Mouse (Mus musculus) layer of hippocampus, adult 18-20 months (tissue): ENCODE measurements at regions not wholly inside any gene's neighbourhood (a gene's known extent, or its start where the extent isn't known, plus 50 kb on each side); places are given as distances from the start of the nearest gene placed in this dataset.

ENCODE experiments used
- DNase-seq, 2 experiments: peaks; one replicate each; pipeline ENCODE4 v3.0.0; 2022; ENCODE audit warnings: low spot score in 2 of 2

GRCm38 (mm10) chrX:140164859-140165258 is 102.2 kb downstream of the Pih1h3b start:
- no peak for DNase-seq

DNA sequence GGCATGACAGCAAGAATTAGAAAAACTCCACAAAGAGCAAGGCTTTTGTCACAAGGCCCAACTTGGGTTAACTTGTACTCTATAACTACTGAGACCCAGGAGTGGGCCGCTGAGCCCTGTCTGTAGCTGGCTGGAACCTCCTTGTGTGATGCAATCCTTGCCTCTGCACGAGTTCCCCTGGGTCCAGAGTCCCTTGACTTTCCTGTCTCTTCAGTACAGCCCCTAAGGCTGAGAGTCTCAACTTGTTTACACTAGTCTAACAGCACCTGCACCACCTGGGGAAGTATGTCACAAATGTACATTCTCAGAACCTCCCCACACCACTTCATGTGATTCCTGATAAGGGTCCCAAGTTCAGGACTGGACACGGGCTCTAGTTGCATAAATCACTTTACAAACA is 103.3 kb downstream of the Pih1h3b start:
- no peak for DNase-seq

GRCm38 (mm10) chrX:140179850-140180249 is 117.2 kb downstream of the Pih1h3b start:
- peak; percentile 22 to 31 for DNase-seq

DNA sequence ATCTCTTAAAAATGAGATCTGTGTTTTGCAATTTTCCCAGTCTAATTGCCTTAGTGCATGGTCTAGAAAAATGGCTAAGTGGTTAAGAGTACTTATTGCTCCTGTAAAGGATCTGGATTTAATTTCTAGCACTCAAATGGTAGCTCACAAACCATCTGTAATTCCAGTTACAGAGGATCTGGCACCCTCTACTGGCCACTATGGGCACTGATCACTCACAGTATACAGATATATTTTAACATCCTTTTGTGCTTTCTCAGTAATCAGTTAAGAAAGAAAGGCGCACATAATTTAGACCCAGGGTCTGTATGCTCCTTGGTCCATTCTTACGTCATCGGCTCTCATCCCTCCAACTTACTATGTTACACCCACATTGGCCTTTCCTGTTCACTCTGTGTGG is 120.3 kb downstream of the Pih1h3b start:
- DNase-seq: no peak

- DNase-seq: no peak
Observed at GRCm38 (mm10) chrX:140203676-140204075, 138.4 kb upstream of the Frmpd3 start.

DNA sequence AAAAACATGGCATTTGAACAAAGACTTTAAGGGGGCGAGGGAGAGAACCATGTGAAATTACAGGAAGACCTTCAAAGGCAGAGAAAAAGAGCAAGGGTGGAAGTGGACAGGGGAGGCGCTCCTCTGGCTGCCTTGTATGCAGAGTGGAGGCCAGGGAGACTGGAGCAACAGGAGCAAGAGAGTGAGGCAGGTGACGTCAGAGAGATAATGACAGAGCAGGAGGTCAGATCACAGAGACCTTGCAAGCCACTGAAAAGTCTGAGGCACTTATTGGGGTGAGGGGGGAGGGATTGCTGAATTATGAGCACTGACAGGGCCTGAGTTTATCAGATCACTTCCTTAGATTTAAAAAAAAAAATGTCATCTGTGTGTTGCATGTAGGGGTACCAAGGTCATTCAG is 133.3 kb upstream of the Frmpd3 start:
- no peak for DNase-seq

- DNase-seq: no peak
Observed at GRCm38 (mm10) chrX:140212644-140213361, 129.3 kb upstream of the Frmpd3 start.

- no peak for DNase-seq
Observed at GRCm38 (mm10) chrX:140214198-140214849, 127.7 kb upstream of the Frmpd3 start.

- no peak for DNase-seq
Observed at GRCm38 (mm10) chrX:140255790-140256189, 86.3 kb upstream of the Frmpd3 start.

GRCm38 (mm10) chrX:140269742-140270457 is 72.2 kb upstream of the Frmpd3 start:
- DNase-seq: no peak

DNA sequence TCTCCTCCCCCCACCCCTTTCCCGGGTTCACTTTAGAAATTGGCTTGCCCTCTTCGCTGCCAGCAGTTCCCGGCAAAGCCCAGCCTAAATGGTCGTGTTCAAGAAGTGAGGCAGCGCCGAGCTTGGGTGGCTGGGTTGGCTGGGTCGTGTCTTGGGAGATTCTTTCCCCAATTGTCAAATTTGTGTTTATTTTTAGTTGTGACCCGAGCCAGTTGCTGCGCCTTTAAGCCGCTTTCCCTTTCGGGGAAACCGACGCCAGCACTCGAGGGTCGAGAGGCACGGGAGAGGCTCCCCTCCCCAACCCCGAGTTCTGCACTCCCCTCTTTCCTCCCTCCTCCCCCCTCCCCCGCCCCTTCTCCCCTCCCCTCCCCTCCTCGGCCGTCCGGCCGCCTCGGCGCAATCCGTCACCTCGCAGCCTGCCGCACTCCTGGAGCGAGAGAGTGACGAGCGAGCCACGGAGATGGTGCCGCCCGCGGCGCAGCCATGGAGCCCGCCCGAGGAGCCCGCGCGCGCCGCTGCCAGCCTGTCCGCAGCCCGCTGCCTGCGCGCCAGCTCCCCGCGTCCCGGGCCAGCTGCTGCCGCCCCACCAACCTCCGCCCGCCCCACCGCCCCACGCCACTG is 64.6 kb upstream of the Frmpd3 start:
- DNase-seq: peak in 1 of 2 experiments; percentile 5

GRCm38 (mm10) chrX:140277978-140278729 is 63.9 kb upstream of the Frmpd3 start:
- peak in 1 of 2 experiments; percentile 17 for DNase-seq

DNA sequence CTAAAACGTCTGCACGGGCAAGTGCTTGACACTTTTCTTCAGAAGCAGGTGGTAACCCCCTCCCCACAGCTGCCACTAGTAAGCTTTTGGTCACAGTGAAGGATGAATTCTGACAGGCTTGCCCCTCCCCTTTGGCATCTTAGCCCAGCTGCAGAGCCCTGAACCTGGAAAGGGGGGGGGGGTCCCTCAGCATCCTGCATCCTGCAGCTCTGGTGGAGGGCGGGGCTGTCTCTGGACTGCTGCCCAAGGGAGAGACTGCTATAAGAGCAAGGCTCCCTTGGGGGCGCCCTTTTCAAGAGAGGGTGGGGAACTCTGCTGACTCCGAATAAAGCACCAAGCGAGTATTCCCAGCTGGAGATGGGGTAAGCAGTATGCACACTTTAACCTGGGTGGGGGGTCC is 62.8 kb upstream of the Frmpd3 start:
- peak in 1 of 2 experiments; percentile 11 for DNase-seq

GRCm38 (mm10) chrX:140280016-140280415 is 62.0 kb upstream of the Frmpd3 start:
- DNase-seq: peak in 1 of 2 experiments; percentile 15
